Mouse (Mus musculus): Measurements from ENCODE around the gene Glis3. TPM values are rescaled to one million over a fixed set of nuclear protein-coding genes. Genes with fewer than 3 reads are reported as not detected.

Glis3 gene
- polyA plus RNA-seq, 1 experiment from 2014 or later: 0.27 TPM

GRCm38 (mm10) chr19:28374524-28374923, 305.4 kb downstream of the Glis3 start:
- Histone ChIP-seq H3K27ac (ENCODE audit: low read length) (no peak overlapping the region), H3K9ac (ENCODE audit: low read depth, low read length) (no peak overlapping the region), H3K4me3 (ENCODE audit: low read depth, low read length) (no peak overlapping the region), H3K4me1 (ENCODE audit: control insufficient read depth, low read depth, low read length) (no peaks in the 10 kb centered on the region), H3K27me3 (ENCODE audit: control insufficient read depth, insufficient read depth, low read depth, low read length) (no peaks in the 10 kb centered on the region), H3K9me3 (replicated peaks; ENCODE audit: control insufficient read depth, low read length) (no peaks in the 10 kb centered on the region), H3K4me2 (ENCODE audit: low read depth, low read length) (no peak overlapping the region), H3K36me3 (ENCODE audit: control insufficient read depth, insufficient read depth) (no peaks in the 10 kb centered on the region)
- 56% methylated on average over 2 of the region's 2 CpGs for WGBS (ENCODE audit: insufficient replicate concordance)
- no peak for ATAC-seq (ENCODE audit: low read depth)

GRCm38 (mm10) chr19:28368215-28368614, 311.7 kb downstream of the Glis3 start:
- H3K27me3 ChIP-seq (ENCODE audit: control insufficient read depth, insufficient read depth, low read depth, low read length): no peaks in the 10 kb centered on the region
- no peak overlapping the region for H3K4me2 ChIP-seq (ENCODE audit: low read depth, low read length)
- H3K36me3 ChIP-seq (ENCODE audit: control insufficient read depth, insufficient read depth): no peaks in the 10 kb centered on the region
- no peak for ATAC-seq (ENCODE audit: low read depth)
- 56% methylated on average over 4 of the region's 4 CpGs for WGBS (ENCODE audit: insufficient replicate concordance)
- no peaks in the 10 kb centered on the region for H3K4me1 ChIP-seq (ENCODE audit: control insufficient read depth, low read depth, low read length)
- H3K4me3 ChIP-seq (ENCODE audit: low read depth, low read length): no peak overlapping the region
- no peak overlapping the region for H3K9ac ChIP-seq (ENCODE audit: low read depth, low read length)
- no peaks in the 10 kb centered on the region for H3K9me3 ChIP-seq (replicated peaks; ENCODE audit: control insufficient read depth, low read length)
- H3K27ac ChIP-seq (ENCODE audit: low read length): no peak overlapping the region

GRCm38 (mm10) chr19:28367274-28367673, 312.6 kb downstream of the Glis3 start:
- H3K9ac ChIP-seq (ENCODE audit: low read depth, low read length): no peak overlapping the region
- no peaks in the 10 kb centered on the region for H3K27me3 ChIP-seq (ENCODE audit: control insufficient read depth, insufficient read depth, low read depth, low read length)
- no peak overlapping the region for H3K4me2 ChIP-seq (ENCODE audit: low read depth, low read length)
- WGBS (ENCODE audit: insufficient replicate concordance): 60% methylated on average over 6 of the region's 6 CpGs
- H3K36me3 ChIP-seq (ENCODE audit: control insufficient read depth, insufficient read depth): no peaks in the 10 kb centered on the region
- no peak overlapping the region for H3K4me3 ChIP-seq (ENCODE audit: low read depth, low read length)
- H3K27ac ChIP-seq (ENCODE audit: low read length): no peak overlapping the region
- H3K9me3 ChIP-seq (replicated peaks; ENCODE audit: control insufficient read depth, low read length): no peaks in the 10 kb centered on the region
- no peaks in the 10 kb centered on the region for H3K4me1 ChIP-seq (ENCODE audit: control insufficient read depth, low read depth, low read length)
- ATAC-seq (ENCODE audit: low read depth): no peak

- H3K4me3 ChIP-seq (ENCODE audit: low read depth, low read length): no peak overlapping the region
- no peak for ATAC-seq (ENCODE audit: low read depth)
- no peak overlapping the region for H3K4me2 ChIP-seq (ENCODE audit: low read depth, low read length)
- H3K27ac ChIP-seq (ENCODE audit: low read length): no peak overlapping the region
- no peaks in the 10 kb centered on the region for H3K27me3 ChIP-seq (ENCODE audit: control insufficient read depth, insufficient read depth, low read depth, low read length)
- no peak overlapping the region for H3K9ac ChIP-seq (ENCODE audit: low read depth, low read length)
- 71% methylated on average over 1 of the region's 1 CpGs for WGBS (ENCODE audit: insufficient replicate concordance)
- no peaks in the 10 kb centered on the region for H3K36me3 ChIP-seq (ENCODE audit: control insufficient read depth, insufficient read depth)
- H3K9me3 ChIP-seq (replicated peaks; ENCODE audit: control insufficient read depth, low read length): no peaks in the 10 kb centered on the region
- no peaks in the 10 kb centered on the region for H3K4me1 ChIP-seq (ENCODE audit: control insufficient read depth, low read depth, low read length)
Observed at GRCm38 (mm10) chr19:28366766-28367165, 313.1 kb downstream of the Glis3 start.

- WGBS (ENCODE audit: insufficient replicate concordance): 38% methylated on average over 7 of the region's 7 CpGs
- Histone ChIP-seq H3K4me1 (ENCODE audit: control insufficient read depth, low read depth, low read length) (no peaks in the 10 kb centered on the region), H3K9ac (ENCODE audit: low read depth, low read length) (no peak overlapping the region), H3K4me3 (ENCODE audit: low read depth, low read length) (no peak overlapping the region), H3K9me3 (replicated peaks; ENCODE audit: control insufficient read depth, low read length) (no peaks in the 10 kb centered on the region), H3K4me2 (ENCODE audit: low read depth, low read length) (no peak overlapping the region), H3K27ac (ENCODE audit: low read length) (no peak overlapping the region), H3K36me3 (ENCODE audit: control insufficient read depth, insufficient read depth) (no peaks in the 10 kb centered on the region), H3K27me3 (ENCODE audit: control insufficient read depth, insufficient read depth, low read depth, low read length) (no peaks in the 10 kb centered on the region)
- ATAC-seq (ENCODE audit: low read depth): no peak
Observed at GRCm38 (mm10) chr19:28365897-28366296, 314.0 kb downstream of the Glis3 start.

- Histone ChIP-seq H3K9me3 (replicated peaks; ENCODE audit: control insufficient read depth, low read length) (no peaks in the 10 kb centered on the region), H3K27ac (ENCODE audit: low read length) (no peak overlapping the region), H3K4me1 (ENCODE audit: control insufficient read depth, low read depth, low read length) (no peaks in the 10 kb centered on the region), H3K9ac (ENCODE audit: low read depth, low read length) (no peak overlapping the region), H3K36me3 (ENCODE audit: control insufficient read depth, insufficient read depth) (no peaks in the 10 kb centered on the region), H3K4me2 (ENCODE audit: low read depth, low read length) (no peak overlapping the region), H3K27me3 (ENCODE audit: control insufficient read depth, insufficient read depth, low read depth, low read length) (no peaks in the 10 kb centered on the region), H3K4me3 (ENCODE audit: low read depth, low read length) (no peak overlapping the region)
- ATAC-seq (ENCODE audit: low read depth): no peak
- 59% methylated on average over 4 of the region's 4 CpGs for WGBS (ENCODE audit: insufficient replicate concordance)
Observed at GRCm38 (mm10) chr19:28360884-28361283, 319.0 kb downstream of the Glis3 start.

GRCm38 (mm10) chr19:28357595-28357994, 322.3 kb downstream of the Glis3 start:
- Histone ChIP-seq H3K27ac (ENCODE audit: low read length) (no peak overlapping the region), H3K9me3 (replicated peaks; ENCODE audit: control insufficient read depth, low read length) (no peaks in the 10 kb centered on the region), H3K4me2 (ENCODE audit: low read depth, low read length) (no peak overlapping the region), H3K9ac (ENCODE audit: low read depth, low read length) (no peak overlapping the region), H3K4me1 (ENCODE audit: control insufficient read depth, low read depth, low read length) (no peaks in the 10 kb centered on the region), H3K4me3 (ENCODE audit: low read depth, low read length) (no peak overlapping the region), H3K27me3 (ENCODE audit: control insufficient read depth, insufficient read depth, low read depth, low read length) (no peaks in the 10 kb centered on the region), H3K36me3 (ENCODE audit: control insufficient read depth, insufficient read depth) (no peaks in the 10 kb centered on the region)
- 73% methylated on average over 9 of the region's 9 CpGs for WGBS (ENCODE audit: insufficient replicate concordance)
- ATAC-seq (ENCODE audit: low read depth): no peak

- no peak overlapping the region for H3K4me2 ChIP-seq (ENCODE audit: low read depth, low read length)
- WGBS (ENCODE audit: insufficient replicate concordance): 73% methylated on average over 13 of the region's 13 CpGs
- no peak overlapping the region for H3K9ac ChIP-seq (ENCODE audit: low read depth, low read length)
- H3K27ac ChIP-seq (ENCODE audit: low read length): no peak overlapping the region
- no peak overlapping the region for H3K4me3 ChIP-seq (ENCODE audit: low read depth, low read length)
- H3K9me3 ChIP-seq (replicated peaks; ENCODE audit: control insufficient read depth, low read length): no peaks in the 10 kb centered on the region
- no peaks in the 10 kb centered on the region for H3K4me1 ChIP-seq (ENCODE audit: control insufficient read depth, low read depth, low read length)
- no peak for ATAC-seq (ENCODE audit: low read depth)
- H3K27me3 ChIP-seq (ENCODE audit: control insufficient read depth, insufficient read depth, low read depth, low read length): no peaks in the 10 kb centered on the region
- no peaks in the 10 kb centered on the region for H3K36me3 ChIP-seq (ENCODE audit: control insufficient read depth, insufficient read depth)
Observed at GRCm38 (mm10) chr19:28351068-28352066, 328.5 kb downstream of the Glis3 start.

GRCm38 (mm10) chr19:28347080-28347825, 332.6 kb downstream of the Glis3 start:
- no peak overlapping the region for H3K4me2 ChIP-seq (ENCODE audit: low read depth, low read length)
- no peaks in the 10 kb centered on the region for H3K4me1 ChIP-seq (ENCODE audit: control insufficient read depth, low read depth, low read length)
- no peak overlapping the region for H3K27ac ChIP-seq (ENCODE audit: low read length)
- H3K27me3 ChIP-seq (ENCODE audit: control insufficient read depth, insufficient read depth, low read depth, low read length): no peaks in the 10 kb centered on the region
- H3K9me3 ChIP-seq (replicated peaks; ENCODE audit: control insufficient read depth, low read length): no peaks in the 10 kb centered on the region
- no peak for ATAC-seq (ENCODE audit: low read depth)
- H3K36me3 ChIP-seq (ENCODE audit: control insufficient read depth, insufficient read depth): no peaks in the 10 kb centered on the region
- WGBS (ENCODE audit: insufficient replicate concordance): 67% methylated on average over 13 of the region's 13 CpGs
- no peak overlapping the region for H3K9ac ChIP-seq (ENCODE audit: low read depth, low read length)
- H3K4me3 ChIP-seq (ENCODE audit: low read depth, low read length): no peak overlapping the region

All from liver, embryonic 16.5 days (tissue).